Mouse (Mus musculus) liver, embryonic 14.5 days (tissue): ENCODE results near the gene Kalrn. TPM values are rescaled to one million over a fixed set of nuclear protein-coding genes. Genes with fewer than 3 reads are reported as not detected.

ENCODE experiments used
- ATAC-seq: fragments of 200-750 bp; cut with Nextera tagmentation; 2 replicates; pipeline ENCODE4 v1.8.0; 2017; ENCODE audit warnings: moderate number of reproducible peaks, mild to moderate bottlenecking, moderate library complexity; ENCODE audit not compliant: insufficient read depth
- DNase-seq, 3 experiments: peaks; one replicate each; pipeline ENCODE4 v3.0.0-alpha.2; 2012 to 2013; ENCODE audit warnings: low read depth in 3 of 3, low spot score in 3 of 3
- H3K27ac ChIP-seq: fragments of 300-500 bp; sonication (generic); 2 replicates; pipeline ENCODE4 v1.5.1; 2014; ENCODE audit warnings: moderate library complexity, mild to moderate bottlenecking, control low read depth, inconsistent platforms
- H3K27me3 ChIP-seq: fragments of 300-500 bp; sonication (generic); 2 replicates; pipeline ENCODE4 v1.6.1; 2014; ENCODE audit warnings: mild to moderate bottlenecking, low read length, moderate library complexity; ENCODE audit not compliant: control insufficient read depth, insufficient read depth
- H3K36me3 ChIP-seq: fragments of 300-500 bp; sonication (generic); replicated peaks from 2 replicates; pipeline ENCODE4 v1.6.1; 2014; ENCODE audit warnings: low read depth; ENCODE audit not compliant: control insufficient read depth, insufficient read depth
- H3K4me1 ChIP-seq, 2 experiments: fragments of 200-500 bp in 1 of 2; fragments of 300-500 bp in 1 of 2; sonication (generic) in 1 of 2; replicated peaks; 2 replicates each; pipeline ENCODE4 v1.6.1; 2012 to 2014; ENCODE audit warnings: antibody characterized with exemption in 1 of 2, inconsistent platforms in 1 of 2, low read length in 1 of 2; ENCODE audit not compliant: control insufficient read depth in 2 of 2, insufficient read depth in 2 of 2
- H3K4me2 ChIP-seq: fragments of 300-500 bp; sonication (generic); 2 replicates; pipeline ENCODE4 v1.6.1; 2014; ENCODE audit warnings: low read depth, mild to moderate bottlenecking, control low read depth, moderate library complexity
- H3K4me3 ChIP-seq, 2 experiments: fragments of 200-500 bp in 1 of 2; fragments of 300-500 bp in 1 of 2; sonication (generic) in 1 of 2; 2 replicates each; pipeline ENCODE4 v1.5.1; 2012 to 2014; ENCODE audit warnings: low read depth in 2 of 2, low read length in 2 of 2, mild to moderate bottlenecking in 2 of 2, control low read depth in 1 of 2, inconsistent platforms in 1 of 2, moderate library complexity in 1 of 2; ENCODE audit not compliant: insufficient read depth in 1 of 2
- H3K9ac ChIP-seq: fragments of 300-500 bp; sonication (generic); replicated peaks from 2 replicates; pipeline ENCODE4 v1.6.1; 2014; ENCODE audit warnings: mild to moderate bottlenecking, control low read depth, moderate library complexity
- H3K9me3 ChIP-seq: fragments of 300-500 bp; sonication (generic); 2 replicates; pipeline ENCODE4 v1.6.1; 2016; ENCODE audit warnings: low read length, mixed read lengths; ENCODE audit not compliant: control insufficient read depth
- CTCF ChIP-seq: IDR thresholded peaks from 2 replicates; pipeline ENCODE4 v1.5.1; 2016; ENCODE audit warnings: antibody characterized with exemption, low read depth, control low read depth
- EP300 ChIP-seq: IDR thresholded peaks from 2 replicates; pipeline ENCODE4 v1.6.1; 2016; ENCODE audit warnings: antibody characterized with exemption, low read depth
- WGBS: fragments of 180-500 bp; shearing (Covaris S2); extraction: QIAGEN DNeasy Blood & Tissue Kit; methylation state at CpG from one replicate; pipeline ENCODE4 v1.1.7; 2014; ENCODE audit not compliant: insufficient replicate concordance; 5-methylcytosine and 5-hydroxymethylcytosine counted together
- polyA plus RNA-seq, 2 experiments: library from polyadenylated mRNA; depleted of rRNA in 1 of 2; stranded (reverse) in 1 of 2; unstranded in 1 of 2; fragments of >200 nt; fragmentation: Nextera tagmentation in 1 of 2; extraction: Ambion mirVana in 1 of 2; gene quantifications; 2 replicates each; pipeline versions ENCODE4 v1.2.1 to v1.2.3; 2012 to 2014

Kalrn gene
- polyA plus RNA-seq, 2 experiments = 7.2 to 8.5 TPM

DNA sequence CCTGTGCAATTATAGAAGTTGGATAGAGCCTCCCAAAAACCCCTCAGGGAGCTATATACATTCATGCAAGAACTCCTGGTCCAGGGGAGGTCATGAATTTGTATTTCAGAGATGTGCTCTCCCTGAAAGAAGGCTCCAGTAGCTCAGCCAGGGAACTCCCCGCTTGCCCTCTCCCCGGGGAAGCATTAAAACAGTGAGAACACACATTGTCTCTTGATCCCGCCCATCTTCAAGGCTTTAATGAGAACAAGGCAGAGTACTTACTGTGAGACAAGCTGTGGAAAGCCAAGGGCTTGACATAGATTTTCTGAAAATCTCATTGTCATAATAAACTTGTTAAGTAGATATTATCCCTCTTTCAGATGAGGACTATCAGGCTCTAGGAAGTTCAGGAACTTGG is 155.4 kb downstream of the Kalrn start:
- H3K36me3 ChIP-seq = no peaks in the 10 kb centered on the region
- DNase-seq = no peak
- 57% methylated on average over 3 of the region's 3 CpGs for WGBS

DNA sequence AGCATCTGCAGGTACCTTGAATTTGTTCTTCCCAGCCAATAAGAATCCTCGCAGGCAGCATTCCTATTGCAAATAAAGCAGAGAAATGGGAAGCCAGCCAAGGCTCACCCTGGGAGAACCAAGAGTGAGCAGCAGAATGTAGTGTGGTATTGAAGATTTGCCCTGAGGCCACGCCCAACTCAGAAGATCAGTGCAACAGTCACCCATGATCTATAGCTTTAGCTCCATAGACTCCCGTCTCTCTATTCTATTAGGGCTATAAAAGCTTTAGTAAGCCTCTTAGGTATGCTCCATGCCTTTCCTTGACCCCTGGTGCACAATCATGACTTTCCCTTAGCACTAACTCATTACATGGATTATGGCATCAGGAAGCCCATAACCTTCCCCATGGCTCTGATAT is 155.9 kb downstream of the Kalrn start:
- DNase-seq (no peak), ATAC-seq (no peak)
- Histone ChIP-seq H3K27ac (no peak overlapping the region), H3K36me3 (no peaks in the 10 kb centered on the region), H3K4me1 (no peaks in the 10 kb centered on the region), H3K27me3 (no peaks in the 10 kb centered on the region), H3K9me3 (no peaks in the 10 kb centered on the region), H3K4me3 (no peak overlapping the region), H3K9ac (no peak overlapping the region), H3K4me2 (no peak overlapping the region)
- TF ChIP-seq CTCF = no peak
- TF ChIP-seq EP300 = no peak
- WGBS = 52% methylated on average over 3 of the region's 3 CpGs

More for the DNA sequence above, 155.4 kb downstream of the Kalrn start:
- H3K9ac ChIP-seq = no peak overlapping the region
- H3K4me3 ChIP-seq = no peak overlapping the region
- H3K27ac ChIP-seq = no peak overlapping the region
- ATAC-seq = no peak
- TF ChIP-seq EP300 = no peak
- TF ChIP-seq CTCF = no peak
- H3K27me3 ChIP-seq = no peaks in the 10 kb centered on the region
- no peaks in the 10 kb centered on the region for H3K4me1 ChIP-seq
- H3K9me3 ChIP-seq = no peaks in the 10 kb centered on the region
- no peak overlapping the region for H3K4me2 ChIP-seq

DNA sequence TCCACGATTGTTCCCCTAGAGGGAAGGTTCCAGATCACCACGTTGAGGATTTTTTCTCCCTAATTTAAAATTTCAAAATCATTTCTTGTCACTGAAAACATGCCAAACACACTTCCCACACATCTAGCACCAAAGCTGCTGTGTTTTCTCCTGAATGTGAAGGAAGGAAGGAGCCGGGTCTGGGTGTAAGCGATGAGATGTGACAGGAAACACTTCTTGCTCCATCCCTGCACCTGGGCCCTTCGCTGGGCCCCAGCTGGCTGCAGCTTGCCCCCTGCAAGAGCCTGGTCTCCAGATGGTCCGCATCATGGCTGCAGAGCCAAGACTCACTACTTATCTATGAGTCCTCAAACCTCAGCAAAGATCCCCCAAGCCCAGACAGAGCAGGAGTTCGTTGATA is 158.8 kb downstream of the Kalrn start:
- DNase-seq (no peak), ATAC-seq (no peak)
- 19% methylated on average over 7 of the region's 7 CpGs for WGBS
- Histone ChIP-seq H3K9me3 (no peaks in the 10 kb centered on the region), H3K4me2 (no peak overlapping the region), H3K36me3 (no peaks in the 10 kb centered on the region), H3K9ac (no peak overlapping the region), H3K4me3 (no peak overlapping the region), H3K27me3 (no peaks in the 10 kb centered on the region), H3K27ac (no peak overlapping the region), H3K4me1 (no peaks in the 10 kb centered on the region)
- TF ChIP-seq CTCF (no peak), EP300 (no peak)

DNA sequence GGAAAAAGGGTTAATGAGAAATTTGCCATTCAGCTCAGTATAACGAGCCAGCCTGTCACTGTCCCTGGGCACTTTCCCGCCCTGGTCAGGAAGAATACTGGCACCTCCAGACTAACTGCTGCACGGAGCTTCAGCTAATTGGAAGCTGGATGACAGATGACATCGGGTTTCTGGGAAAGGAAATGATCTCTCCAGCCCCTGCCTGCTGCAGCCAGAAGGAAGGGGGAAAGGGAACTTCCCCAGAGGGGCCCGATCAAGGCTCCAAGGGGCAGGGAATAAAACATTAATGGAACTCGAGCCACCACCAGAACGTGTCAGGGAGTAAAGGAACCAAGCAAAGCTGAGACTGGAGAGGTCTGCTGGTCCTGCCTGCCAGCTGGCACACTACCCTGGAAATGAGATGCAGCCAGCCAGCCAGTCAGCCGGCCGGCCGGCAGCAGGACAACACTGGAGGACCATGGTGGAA is 159.4 kb downstream of the Kalrn start:
- H3K4me3 ChIP-seq = no peak overlapping the region
- TF ChIP-seq CTCF (no peak), EP300 (no peak)
- no peak overlapping the region for H3K4me2 ChIP-seq
- H3K27me3 ChIP-seq = no peaks in the 10 kb centered on the region
- no peaks in the 10 kb centered on the region for H3K4me1 ChIP-seq
- DNase-seq = no peak
- no peak overlapping the region for H3K9ac ChIP-seq
- WGBS = 26% methylated on average over 10 of the region's 10 CpGs
- H3K36me3 ChIP-seq = no peaks in the 10 kb centered on the region
- H3K27ac ChIP-seq = no peak overlapping the region
- H3K9me3 ChIP-seq = no peaks in the 10 kb centered on the region
- no peak for ATAC-seq

DNA sequence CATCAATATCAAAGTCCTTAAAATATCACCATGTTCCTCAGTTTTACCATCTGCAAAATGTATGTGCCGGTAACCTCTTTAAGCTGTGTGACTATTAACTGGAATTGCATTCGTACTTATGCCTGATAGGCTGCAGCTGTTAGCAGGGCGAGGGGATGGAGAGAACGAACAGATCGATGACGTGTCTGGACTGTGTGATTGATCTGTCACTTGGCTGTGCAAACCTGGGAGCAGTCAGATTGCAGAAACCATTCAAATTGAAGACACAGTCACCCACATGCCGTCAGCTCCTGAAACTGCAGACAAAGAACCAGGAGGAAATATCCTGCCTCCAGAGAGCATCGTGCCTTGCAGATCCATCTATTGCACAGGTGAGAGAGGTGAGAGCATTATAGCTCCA is 166.3 kb downstream of the Kalrn start:
- no peak for ATAC-seq
- Histone ChIP-seq H3K9me3 (no peaks in the 10 kb centered on the region), H3K4me1 (no peaks in the 10 kb centered on the region), H3K4me2 (no peak overlapping the region), H3K36me3 (no peaks in the 10 kb centered on the region), H3K27ac (no peak overlapping the region), H3K9ac (no peak overlapping the region), H3K27me3 (no peaks in the 10 kb centered on the region), H3K4me3 (no peak overlapping the region)
- 68% methylated on average over 8 of the region's 8 CpGs for WGBS
- DNase-seq = no peak
- TF ChIP-seq CTCF = no peak
- TF ChIP-seq EP300 = no peak
